Mouse (Mus musculus) limb, embryonic 11.5 days (tissue): ENCODE measurements around the gene Xcr1. TPM values are rescaled to one million over a fixed set of nuclear protein-coding genes. Genes with fewer than 3 reads are reported as not detected.

ENCODE experiments used
- ATAC-seq: fragments of 200-750 bp; cut with Nextera tagmentation; 2 replicates; pipeline ENCODE4 v1.8.0; 2017; ENCODE audit warnings: low read depth; ENCODE audit not compliant: insufficient number of reproducible peaks, low FRiP score, low TSS enrichment
- DNase-seq: peaks from one replicate; pipeline ENCODE4 v3.0.0-alpha.2; 2015; ENCODE audit warnings: low spot score
- H3K27ac ChIP-seq: fragments of 300-500 bp; sonication (generic); replicated peaks from 2 replicates; pipeline ENCODE4 v1.5.1; 2014; ENCODE audit warnings: low read depth, mild to moderate bottlenecking, low read length
- H3K27me3 ChIP-seq: fragments of 300-500 bp; sonication (generic); 2 replicates; pipeline ENCODE4 v1.6.1; 2014; ENCODE audit warnings: mild to moderate bottlenecking, low read length, mixed read lengths; ENCODE audit not compliant: control insufficient read depth, insufficient read depth
- H3K36me3 ChIP-seq: fragments of 300-500 bp; sonication (generic); 2 replicates; pipeline ENCODE4 v1.6.1; 2014; ENCODE audit warnings: mild to moderate bottlenecking, low read length, moderate library complexity, mixed read lengths; ENCODE audit not compliant: control insufficient read depth, insufficient read depth
- H3K4me1 ChIP-seq: fragments of 300-500 bp; sonication (generic); 2 replicates; pipeline ENCODE4 v1.6.1; 2014; ENCODE audit warnings: low read length, mixed read lengths; ENCODE audit not compliant: control insufficient read depth, insufficient read depth
- H3K4me2 ChIP-seq: fragments of 300-500 bp; sonication (generic); 2 replicates; pipeline ENCODE4 v1.6.1; 2014; ENCODE audit warnings: low read depth, mild to moderate bottlenecking, moderate library complexity; ENCODE audit not compliant: severe bottlenecking
- H3K4me3 ChIP-seq: fragments of 300-500 bp; sonication (generic); 2 replicates; pipeline ENCODE4 v1.5.1; 2014; ENCODE audit warnings: low read depth, low read length
- H3K9ac ChIP-seq: fragments of 300-500 bp; sonication (generic); 2 replicates; pipeline ENCODE4 v1.6.1; 2014; ENCODE audit warnings: mild to moderate bottlenecking, low read length
- H3K9me3 ChIP-seq: fragments of 300-500 bp; sonication (generic); 2 replicates; pipeline ENCODE4 v1.6.1; 2016; ENCODE audit warnings: low read length; ENCODE audit not compliant: control insufficient read depth
- WGBS: fragments of 180-500 bp; shearing (Covaris S2); extraction: QIAGEN DNeasy Blood & Tissue Kit; methylation state at CpG from one replicate; pipeline ENCODE4 v1.1.7; 2014; 5-methylcytosine and 5-hydroxymethylcytosine counted together
- polyA plus RNA-seq: library from polyadenylated mRNA; unstranded; fragments of >200 nt; fragmentation: Nextera tagmentation; extraction: Ambion mirVana; gene quantifications from 2 replicates; pipeline ENCODE4 v1.2.1, GENCODE M21; 2014

Xcr1 gene
- polyA plus RNA-seq, 1 experiment from 2014 or later, result 0.04 TPM

DNA sequence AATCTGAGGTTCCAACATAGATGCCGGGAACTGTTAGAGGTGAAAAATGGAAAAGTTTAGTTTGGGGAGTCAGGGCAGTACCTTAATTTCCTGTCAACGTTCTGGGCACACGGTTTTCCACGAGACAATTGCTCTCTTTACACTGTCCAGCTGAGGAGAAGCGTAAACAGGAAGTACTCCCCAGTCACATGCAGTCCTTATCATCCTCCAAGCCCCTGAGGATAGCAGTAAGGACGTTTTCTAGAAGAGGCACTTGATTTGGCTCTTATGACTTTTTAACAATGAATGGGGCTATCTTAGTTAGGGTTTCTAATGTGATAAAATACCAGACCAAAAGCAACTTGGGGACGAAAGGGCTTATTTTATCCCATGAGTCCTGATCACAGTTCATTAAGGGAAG is 53.2 kb downstream of the Xcr1 start:
- Histone ChIP-seq H3K27me3 (no peaks in the 10 kb centered on the region), H3K4me3 (no peak overlapping the region), H3K27ac (no peak overlapping the region), H3K4me1 (no peaks in the 10 kb centered on the region), H3K36me3 (peaks cover 3% of the 10 kb centered on the region; the same call in 1 of the 2 replicates), H3K4me2 (no peak overlapping the region), H3K9me3 (no peaks in the 10 kb centered on the region), H3K9ac (no peak overlapping the region)
- 76% methylated on average over 7 of the region's 7 CpGs for WGBS
- ATAC-seq, result no peak
- DNase-seq, result no peak

DNA sequence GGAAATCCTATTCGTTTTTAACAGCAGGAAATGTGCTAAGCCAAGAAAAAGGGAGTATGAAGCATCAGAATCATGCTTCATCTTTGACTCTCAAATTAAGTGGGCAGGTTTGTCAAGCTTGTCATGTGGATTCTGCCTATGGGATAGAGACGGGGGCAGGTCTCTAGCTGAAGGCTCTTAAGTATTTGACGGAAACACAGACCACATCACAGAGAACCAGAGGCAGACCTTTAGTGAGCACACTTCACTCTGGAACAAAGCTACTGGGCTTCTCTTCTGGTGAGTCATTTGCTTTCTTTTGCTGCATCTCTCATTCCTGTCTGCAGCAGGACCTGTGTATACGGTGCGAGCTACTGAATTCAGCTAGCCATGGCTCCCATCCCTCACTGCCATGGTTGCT is 55.6 kb downstream of the Xcr1 start, which contains the start of gene Cxcr6:
Gene Cxcr6, plus strand, starts transcription at position 209 of the 400 bp plus-strand sequence.
- Histone ChIP-seq H3K36me3 (peaks cover 4% of the 10 kb centered on the region; the same call in 1 of the 2 replicates), H3K4me3 (no peak within 1 kb of the TSS), H3K4me2 (no peak within 1 kb of the TSS), H3K27me3 (no peaks in the 10 kb centered on the region), H3K9me3 (no peaks in the 10 kb centered on the region), H3K27ac (no peak within 1 kb of the TSS), H3K4me1 (no peaks in the 10 kb centered on the region), H3K9ac (no peak within 1 kb of the TSS)
- no peak for ATAC-seq
- DNase-seq, result no peak
- 88% methylated on average over 5 of the region's 5 CpGs for WGBS

DNA sequence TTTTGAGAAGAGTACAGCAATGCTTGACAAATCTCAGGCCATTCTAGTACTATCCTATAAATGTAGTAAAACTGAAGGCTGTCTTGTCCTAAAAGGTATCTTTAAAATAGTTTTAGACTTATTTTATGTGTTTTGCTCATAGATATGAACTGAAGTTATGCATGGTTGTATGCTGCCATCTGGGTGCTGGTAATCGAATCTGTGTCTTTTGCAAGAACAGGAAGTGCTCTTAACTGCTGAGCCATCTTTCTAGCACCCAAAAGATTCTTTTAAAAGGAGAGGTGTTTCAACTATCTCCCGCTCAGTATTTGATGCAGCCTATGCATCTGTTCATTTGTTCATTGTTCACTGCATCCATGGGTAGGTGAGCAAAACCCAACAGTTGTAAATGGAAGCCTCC is 56.6 kb downstream of the Xcr1 start:
- DNase-seq (no peak), ATAC-seq (no peak)
- no peaks in the 10 kb centered on the region for H3K4me1 ChIP-seq
- 0 out of 2 replicates have a peak, but pooled peaks cover 2% of the 10 kb centered on the region for H3K36me3 ChIP-seq
- H3K9me3 ChIP-seq, result no peaks in the 10 kb centered on the region
- no peak overlapping the region for H3K27ac ChIP-seq
- no peak overlapping the region for H3K9ac ChIP-seq
- H3K4me2 ChIP-seq, result no peak overlapping the region
- no peak overlapping the region for H3K4me3 ChIP-seq
- WGBS, result 93% methylated on average over 2 of the region's 2 CpGs
- H3K27me3 ChIP-seq, result no peaks in the 10 kb centered on the region

DNA sequence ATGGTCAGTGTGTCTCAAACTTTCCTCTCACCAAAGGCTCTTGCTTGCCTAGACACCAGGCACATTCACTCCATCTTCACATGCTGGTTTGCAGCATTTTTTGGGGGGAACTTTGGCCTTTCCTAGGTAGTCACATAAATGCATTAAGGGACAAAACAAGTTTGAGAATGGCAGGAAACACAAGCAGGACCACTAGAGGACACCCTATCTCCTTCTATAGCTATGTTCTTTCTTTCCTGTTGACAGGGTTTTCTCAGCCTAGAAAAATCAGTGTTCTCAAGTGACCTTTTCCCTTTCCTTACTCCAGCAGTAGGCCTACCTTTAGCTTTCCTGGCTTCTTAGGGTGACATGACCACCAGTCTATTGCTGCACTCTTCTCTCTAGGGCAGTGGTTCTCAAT is 58.9 kb downstream of the Xcr1 start:
- H3K27ac ChIP-seq, result no peak overlapping the region

DNA sequence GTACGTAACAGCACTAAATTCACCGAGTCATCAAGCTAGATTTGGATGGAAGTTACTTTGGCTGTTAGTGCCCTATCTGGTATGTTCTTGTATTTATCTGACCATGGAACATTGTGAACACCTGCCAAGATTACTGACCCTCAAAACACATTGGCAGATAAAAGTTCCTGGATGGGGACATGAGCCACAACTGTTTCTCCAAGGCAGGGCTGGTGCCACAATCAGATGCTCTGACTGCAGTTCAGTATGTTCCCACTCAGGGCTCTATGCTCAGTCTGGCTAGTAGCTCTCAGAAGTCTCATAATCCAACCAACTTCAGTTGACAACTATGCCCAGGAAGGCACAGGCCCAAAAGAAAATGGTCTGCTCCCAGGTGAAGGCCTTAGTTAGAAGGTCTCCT is 59.4 kb downstream of the Xcr1 start:
- no peaks in the 10 kb centered on the region for H3K27me3 ChIP-seq
- DNase-seq (no peak), ATAC-seq (no peak)
- H3K36me3 ChIP-seq, result 0 out of 2 replicates have a peak, but pooled peaks cover 2% of the 10 kb centered on the region
- no peak overlapping the region for H3K27ac ChIP-seq
- H3K4me1 ChIP-seq, result no peaks in the 10 kb centered on the region
- H3K9me3 ChIP-seq, result no peaks in the 10 kb centered on the region
- no peak overlapping the region for H3K4me2 ChIP-seq
- H3K4me3 ChIP-seq, result no peak overlapping the region
- H3K9ac ChIP-seq, result no peak overlapping the region
- 94% methylated on average over 2 of the region's 2 CpGs for WGBS

More for the DNA sequence above, 58.9 kb downstream of the Xcr1 start:
- Histone ChIP-seq H3K4me3 (no peak overlapping the region), H3K36me3 (0 out of 2 replicates have a peak, but pooled peaks cover 2% of the 10 kb centered on the region), H3K9ac (no peak overlapping the region), H3K4me1 (no peaks in the 10 kb centered on the region), H3K27me3 (no peaks in the 10 kb centered on the region), H3K9me3 (no peaks in the 10 kb centered on the region), H3K4me2 (no peak overlapping the region)
- ATAC-seq, result no peak
- no peak for DNase-seq

Other genes starting within 250 kb of the Xcr1 start
- 0.11 and 0.27 TPM in 2 replicates for gene Slc6a20b, start 229.5 kb downstream of the Xcr1 start, polyA plus RNA-seq
- 0.03 and 0.10 TPM in 2 replicates for gene Ccr9, start 183.6 kb downstream of the Xcr1 start, polyA plus RNA-seq
- not detected in 2 replicates for gene Slc6a20a, start 183.1 kb downstream of the Xcr1 start, polyA plus RNA-seq
- 43.4 and 47.0 TPM in 2 replicates for gene Lztfl1, start 144.3 kb downstream of the Xcr1 start, polyA plus RNA-seq
- 0.23 and 0.33 TPM in 2 replicates for gene Cxcr6, start 55.6 kb downstream of the Xcr1 start, polyA plus RNA-seq
- 7.3 and 12.1 TPM in 2 replicates for gene Fyco1, start 10.1 kb downstream of the Xcr1 start, polyA plus RNA-seq
- gene Ccr1, start 106.7 kb upstream of the Xcr1 start, polyA plus RNA-seq, result 0.51 and 0.96 TPM in 2 replicates
- not detected in 2 replicates for gene Ccr1l1, start 116.4 kb upstream of the Xcr1 start, polyA plus RNA-seq
- not detected in 2 replicates for gene Ccr3, start 159.9 kb upstream of the Xcr1 start, polyA plus RNA-seq
- 0.24 and 0.28 TPM in 2 replicates for gene Ccr2, start 239.9 kb upstream of the Xcr1 start, polyA plus RNA-seq